Mouse (Mus musculus) 3T3-L1 (cell line): ENCODE data around the gene Mef2d.
A peak's percentile ranks its signal among the peaks of the same experiment; 100 is the strongest.

Experiments used
- DNase-seq: peaks from one replicate; pipeline ENCODE4 v3.0.0-alpha.2; 2015; ENCODE audit warnings: low read depth, low spot score

Mef2d gene

GRCm38 (mm10) chr3:88141787-88142523 lies at the start of gene Mef2d:
TSS of gene Mef2d (plus strand) at chr3:88142372.
- peak; percentile 95 for DNase-seq

- DNase-seq, result no peak
These were observed 48.0 kb upstream of the Mef2d start for GRCm38 (mm10) chr3:88094126-88094525.

- DNase-seq, result peak; percentile 68
These were observed 44.5 kb upstream of the Mef2d start for GRCm38 (mm10) chr3:88097666-88098065.

DNA sequence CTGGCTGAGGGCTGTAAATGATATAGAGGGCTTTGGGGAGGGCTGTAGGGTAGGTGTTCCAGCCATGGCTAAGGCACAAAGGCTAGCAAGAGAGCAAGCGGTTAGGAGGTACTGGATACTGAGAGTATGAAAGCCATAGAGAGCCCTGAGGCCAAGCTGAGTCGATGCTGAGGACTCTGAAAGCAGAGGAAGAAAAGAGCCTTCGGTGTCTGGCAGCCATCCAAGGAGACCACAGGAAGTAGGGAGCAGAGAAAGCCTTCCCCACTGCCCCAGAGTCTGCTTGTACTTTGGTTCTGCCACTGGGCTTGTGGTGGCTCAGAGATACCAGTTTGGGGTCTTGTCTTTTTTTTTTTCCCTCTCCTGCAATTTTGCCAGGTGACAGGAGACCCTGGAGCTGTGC lies 41.9 kb upstream of the Mef2d start:
- peak; percentile 88 for DNase-seq

GRCm38 (mm10) chr3:88101736-88102135 lies 40.4 kb upstream of the Mef2d start:
- no peak for DNase-seq

DNA sequence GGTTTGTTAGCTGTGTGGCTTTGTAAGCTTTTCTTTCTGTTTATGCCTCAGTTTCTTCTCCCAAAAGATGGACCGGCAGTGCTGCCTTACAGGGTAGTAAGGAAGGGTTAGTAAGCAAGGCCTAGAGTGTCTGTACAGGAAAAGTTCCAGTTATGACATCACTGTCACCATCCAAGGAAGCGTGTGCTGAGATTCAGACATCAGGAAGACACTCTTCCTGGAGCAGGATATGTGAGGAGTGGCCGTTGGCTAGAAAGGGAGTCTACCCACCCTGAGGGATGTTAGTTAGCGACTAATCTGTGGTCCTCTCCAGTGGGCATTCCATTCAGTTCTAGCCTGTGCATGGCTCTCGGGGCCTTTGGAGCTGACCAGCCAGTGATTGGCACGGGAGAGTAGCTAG lies 40.0 kb upstream of the Mef2d start:
- DNase-seq, result no peak

GRCm38 (mm10) chr3:88102611-88103010 lies 39.6 kb upstream of the Mef2d start:
- DNase-seq, result no peak

GRCm38 (mm10) chr3:88106126-88106525 lies 36.0 kb upstream of the Mef2d start:
- DNase-seq, result no peak

DNA sequence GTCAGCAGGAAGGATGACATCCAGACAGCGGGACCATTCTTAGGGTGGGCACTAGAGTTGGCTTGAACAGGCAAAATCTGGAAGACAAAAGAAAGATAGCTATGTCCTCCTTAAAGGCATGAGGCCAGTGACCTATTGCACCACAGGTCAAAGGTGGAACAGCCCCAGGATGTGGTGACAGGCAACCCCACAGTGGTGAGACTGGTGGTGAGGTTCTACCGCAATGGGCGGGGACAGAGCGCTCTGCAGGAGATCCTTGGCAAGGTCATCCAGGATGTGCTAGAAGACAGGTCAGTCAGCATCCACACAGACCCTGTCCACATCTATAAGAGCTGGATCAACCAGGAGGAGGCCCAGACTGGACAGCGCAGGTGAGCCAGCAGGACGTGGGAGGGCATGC lies 33.0 kb upstream of the Mef2d start:
- no peak for DNase-seq

DNA sequence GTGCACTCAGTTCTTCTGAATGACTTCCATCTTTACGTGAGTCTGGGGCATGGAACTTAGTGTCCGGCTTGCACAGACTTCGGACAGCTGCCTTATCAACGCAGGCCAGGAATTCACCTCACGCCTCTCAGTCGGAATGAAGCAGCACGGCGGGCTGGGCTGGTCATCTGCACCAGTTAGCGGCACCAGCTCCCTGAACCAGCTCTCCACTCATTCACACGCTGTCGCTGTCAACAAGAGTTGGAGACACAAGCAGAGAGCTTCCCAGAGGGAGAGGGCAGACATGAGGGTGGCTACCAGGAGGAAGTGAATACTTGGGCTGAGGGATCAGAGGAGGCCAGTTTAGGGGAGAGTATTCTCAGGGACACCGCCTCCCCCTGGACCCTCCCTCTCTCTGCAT lies 27.8 kb upstream of the Mef2d start:
- DNase-seq, result no peak

- DNase-seq, result no peak
These were observed 22.0 kb upstream of the Mef2d start for GRCm38 (mm10) chr3:88120117-88120651.

GRCm38 (mm10) chr3:88121164-88122131 lies 20.7 kb upstream of the Mef2d start:
- no peak for DNase-seq

- no peak for DNase-seq
These were observed 17.0 kb upstream of the Mef2d start for GRCm38 (mm10) chr3:88125195-88125594.

GRCm38 (mm10) chr3:88126181-88126580 lies 16.0 kb upstream of the Mef2d start:
- no peak for DNase-seq

GRCm38 (mm10) chr3:88127636-88128035 lies 14.5 kb upstream of the Mef2d start:
- DNase-seq, result no peak

DNA sequence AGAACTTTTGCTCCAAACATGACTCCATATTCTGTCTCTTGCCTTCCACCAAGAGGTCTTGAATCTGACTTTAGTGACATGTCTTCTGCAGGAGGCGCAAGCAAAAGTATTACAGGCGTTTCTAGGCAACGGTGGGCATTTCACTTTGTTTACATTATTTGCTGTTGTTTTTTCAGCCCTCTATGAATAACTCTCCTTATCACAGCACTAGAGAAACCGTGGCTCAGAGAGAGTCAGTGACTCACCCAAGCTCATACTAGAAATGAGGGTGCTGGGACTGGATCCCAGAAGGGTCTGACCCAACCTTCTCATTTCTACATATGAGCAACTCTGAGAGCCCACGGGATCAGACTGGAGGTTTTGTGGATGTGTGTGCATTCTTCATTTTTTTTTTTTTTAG lies 14.1 kb upstream of the Mef2d start:
- DNase-seq, result peak; percentile 71

GRCm38 (mm10) chr3:88129006-88129405 lies 13.2 kb upstream of the Mef2d start:
- DNase-seq, result no peak

DNA sequence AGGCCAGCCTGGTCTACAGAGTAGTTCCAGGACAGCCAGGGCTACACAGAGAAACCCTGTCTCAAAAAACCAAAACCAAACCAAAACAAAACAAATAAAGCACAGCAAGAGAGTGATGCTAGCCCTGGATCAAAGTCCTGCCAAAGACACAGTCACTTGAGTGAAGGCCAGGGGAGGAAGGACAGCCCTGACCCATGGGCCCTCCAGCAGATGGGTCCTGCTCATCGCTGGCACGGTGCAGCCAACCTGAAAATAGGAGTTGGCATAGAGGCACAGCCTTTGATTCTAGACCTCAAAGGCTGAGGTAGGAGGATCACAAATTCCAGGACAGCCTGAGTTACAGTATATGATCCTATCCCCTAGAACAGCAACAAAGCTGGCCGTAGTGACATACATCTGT lies 11.1 kb upstream of the Mef2d start:
- no peak for DNase-seq

DNA sequence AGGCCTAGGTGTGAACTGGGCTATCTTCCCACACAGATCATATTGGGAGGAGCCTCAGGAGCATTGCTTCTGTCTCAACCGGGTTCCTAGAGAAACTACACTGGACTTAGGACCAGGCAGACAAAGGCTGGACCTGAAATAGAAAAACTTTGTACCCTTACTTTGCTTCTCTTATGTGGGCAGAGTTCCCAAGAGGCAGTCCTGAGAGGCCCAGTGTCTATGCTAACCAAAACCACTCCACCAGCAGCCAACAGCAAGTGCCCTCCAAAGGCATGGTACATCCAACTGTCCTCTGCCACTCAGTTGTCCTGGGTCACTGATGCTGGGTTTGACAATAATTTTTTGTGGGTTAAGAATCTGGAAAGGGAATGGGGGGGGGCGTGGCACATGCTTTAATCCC lies 9.7 kb upstream of the Mef2d start:
- DNase-seq, result no peak

DNA sequence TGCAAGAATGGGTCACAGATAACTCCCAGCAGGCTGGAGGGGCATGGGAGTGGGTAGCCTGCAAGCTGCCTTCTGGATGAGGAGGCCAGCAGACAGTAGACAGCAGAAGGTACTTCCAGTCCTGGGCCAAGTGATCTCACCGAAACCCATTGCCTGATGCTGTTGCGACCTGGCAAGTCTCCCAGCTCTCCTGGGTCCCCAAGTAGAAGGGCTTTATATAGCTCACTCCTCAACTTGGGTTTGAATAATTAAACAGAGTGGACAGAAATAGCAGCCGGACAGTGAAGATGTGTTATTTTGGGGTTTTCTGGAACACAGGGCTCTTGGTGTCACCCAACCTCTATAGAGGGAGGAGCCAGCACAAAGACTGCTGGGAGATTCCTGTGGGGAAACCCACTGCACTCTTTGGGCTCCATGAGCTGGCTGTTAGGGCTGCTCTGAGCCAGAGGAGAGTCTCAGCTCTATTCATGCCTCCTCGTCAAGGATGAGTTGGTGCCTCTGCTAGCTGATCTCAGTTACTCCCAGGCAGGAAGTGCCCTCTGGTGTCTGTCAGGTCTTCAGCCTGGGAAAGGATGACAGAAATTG lies 8.9 kb upstream of the Mef2d start:
- DNase-seq, result no peak

DNA sequence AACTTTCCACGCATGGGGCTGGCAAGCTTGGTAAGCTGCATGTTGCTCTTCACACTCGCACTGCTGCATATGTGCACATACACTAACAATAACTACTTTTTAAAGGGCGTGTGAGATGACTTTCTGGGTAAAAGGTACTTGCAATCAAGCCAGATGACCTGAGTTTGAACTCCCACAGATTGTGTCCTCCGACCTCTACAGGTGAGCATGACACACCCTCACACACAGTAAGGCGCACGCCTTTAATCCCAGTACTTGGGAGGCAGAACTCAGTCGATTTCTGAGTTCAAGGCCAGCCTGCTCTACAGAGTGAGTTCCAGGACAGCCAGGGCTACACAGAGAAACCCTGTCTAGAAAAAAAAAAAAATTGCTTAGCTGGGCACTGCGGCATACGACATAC lies 5.8 kb upstream of the Mef2d start:
- DNase-seq, result no peak

DNA sequence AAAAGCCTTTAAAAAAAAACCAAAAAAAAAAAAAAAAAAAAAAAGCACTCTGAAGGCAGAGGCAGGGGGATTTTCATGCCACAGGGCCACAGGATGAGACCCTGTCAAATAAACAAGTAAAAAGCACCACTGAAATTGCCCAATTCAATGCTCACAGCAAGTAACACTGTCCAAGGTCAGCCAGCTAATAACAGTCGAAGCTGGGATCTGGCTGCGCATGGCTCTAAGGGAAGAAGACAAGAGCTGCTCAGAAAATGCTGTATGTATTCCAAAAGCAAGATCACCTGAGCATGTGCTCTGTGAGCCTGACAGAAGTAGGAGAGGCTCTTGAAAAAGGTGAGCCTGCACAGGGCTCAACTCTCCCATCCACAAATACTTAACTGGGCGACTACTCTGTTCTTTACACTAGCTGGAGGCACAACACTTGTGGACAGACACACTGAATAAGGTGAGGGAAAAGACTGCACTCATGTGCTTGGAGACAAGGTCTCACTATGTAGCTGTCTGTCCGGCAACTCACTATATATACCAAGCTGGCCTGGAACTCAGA lies 5.2 kb upstream of the Mef2d start:
- DNase-seq, result no peak
